Mouse (Mus musculus): ENCODE measurements around the gene Grm1.

GRCm38 (mm10) chr10:10701326-10701725 lies 380.8 kb downstream of the Grm1 start:
- TF ChIP-seq EP300 (IDR thresholded peaks at IDR 0.05; ENCODE audit: low read depth) = no peak
- no peak for TF ChIP-seq CTCF (IDR thresholded peaks at IDR 0.05; ENCODE audit: low read depth)
